Mouse (Mus musculus) ovary, postnatal 14 days (tissue): ENCODE measurements at regions not wholly inside any gene's neighbourhood (a gene's known extent, or its start where the extent isn't known, plus 50 kb on each side); places are given as distances from the start of the nearest gene placed in this dataset.

ENCODE experiments used
- DNase-seq: peaks from one replicate; pipeline ENCODE4 v3.0.0; 2022; ENCODE audit warnings: low spot score

GRCm38 (mm10) chr3:128113209-128113608, 217.1 kb upstream of the Fam241a start:
- no peak for DNase-seq

DNA sequence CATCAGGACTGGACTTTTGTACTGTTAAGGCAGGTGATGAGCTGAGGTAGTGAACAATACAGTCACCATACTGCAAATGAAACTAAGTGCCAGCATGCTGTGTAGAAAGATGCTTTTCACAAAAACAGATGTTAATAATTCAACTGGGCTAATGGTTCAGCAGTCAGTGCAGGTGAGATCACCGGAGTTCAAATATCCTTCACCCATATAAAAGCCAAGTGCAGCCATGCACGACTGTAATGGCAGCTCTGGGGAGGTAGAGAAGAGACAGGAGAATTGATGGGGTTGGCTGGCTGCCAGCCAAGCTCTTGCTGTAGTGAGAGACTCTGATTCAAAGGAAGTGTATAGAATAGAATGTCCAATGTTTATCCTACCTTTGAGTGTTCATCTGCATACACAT, 214.3 kb upstream of the Fam241a start:
- DNase-seq = no peak

GRCm38 (mm10) chr3:128104516-128104915, 208.4 kb upstream of the Fam241a start:
- DNase-seq = no peak

DNA sequence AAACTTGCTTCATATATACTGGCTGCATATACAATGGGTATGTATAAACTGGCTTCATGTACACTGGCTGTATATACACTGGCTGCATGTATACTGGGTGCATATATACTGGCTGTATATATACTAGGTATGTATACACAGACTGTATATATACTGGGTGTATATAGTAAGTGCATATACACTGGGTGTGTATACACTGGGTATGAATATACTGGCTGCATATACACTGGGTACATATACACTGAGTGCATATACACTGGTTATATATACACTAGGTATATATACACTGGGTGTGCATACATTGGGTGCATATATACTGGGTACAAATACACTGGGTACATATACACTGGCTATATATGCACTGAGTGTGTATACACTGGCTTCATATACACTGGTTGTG, 196.9 kb upstream of the Fam241a start:
- DNase-seq = no peak

GRCm38 (mm10) chr3:128088207-128088606, 192.1 kb upstream of the Fam241a start:
- peak; percentile 10 for DNase-seq

DNA sequence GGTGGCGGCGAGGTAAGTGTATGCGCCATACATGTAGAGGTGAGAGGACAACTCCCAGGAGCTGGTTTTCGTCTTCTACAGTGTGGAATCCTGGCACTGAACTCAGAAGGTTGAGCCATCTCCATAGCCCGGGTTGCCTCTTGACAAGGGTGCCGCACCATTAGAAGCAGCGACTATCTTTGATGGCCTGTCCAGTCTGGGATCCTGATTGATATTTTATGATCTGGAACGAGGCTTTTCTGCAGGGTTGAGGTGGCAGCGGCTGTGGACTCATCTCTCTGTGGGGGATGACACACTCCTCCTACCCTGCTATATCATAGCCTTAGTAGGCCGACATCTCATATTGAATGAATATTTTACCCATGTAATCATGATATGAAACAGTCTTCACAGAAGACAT, 191.0 kb upstream of the Fam241a start:
- DNase-seq = no peak

- DNase-seq = no peak
Measured at GRCm38 (mm10) chr3:128082463-128082862, 186.3 kb upstream of the Fam241a start.

DNA sequence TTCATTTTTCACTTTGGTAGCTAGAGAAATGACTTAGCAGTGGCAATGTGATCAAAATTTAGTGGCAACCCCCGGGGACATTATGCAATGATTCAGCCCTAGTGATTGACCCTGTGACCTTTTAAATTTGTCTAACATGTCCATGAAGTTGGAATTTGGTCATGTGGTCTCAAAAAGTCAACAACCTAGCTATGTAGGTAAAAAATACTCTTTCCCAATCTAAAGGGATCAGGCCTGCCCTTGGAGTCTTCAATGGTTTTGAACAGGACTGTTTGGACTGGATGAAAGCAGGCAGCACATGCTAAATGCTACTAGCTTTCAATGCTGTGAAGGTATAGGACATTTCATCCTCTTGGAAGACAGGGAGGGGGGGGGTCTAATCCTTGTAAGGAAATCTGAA, 185.3 kb upstream of the Fam241a start:
- DNase-seq = no peak

- DNase-seq = no peak
Measured at GRCm38 (mm10) chr3:128067861-128068260, 171.7 kb upstream of the Fam241a start.

DNA sequence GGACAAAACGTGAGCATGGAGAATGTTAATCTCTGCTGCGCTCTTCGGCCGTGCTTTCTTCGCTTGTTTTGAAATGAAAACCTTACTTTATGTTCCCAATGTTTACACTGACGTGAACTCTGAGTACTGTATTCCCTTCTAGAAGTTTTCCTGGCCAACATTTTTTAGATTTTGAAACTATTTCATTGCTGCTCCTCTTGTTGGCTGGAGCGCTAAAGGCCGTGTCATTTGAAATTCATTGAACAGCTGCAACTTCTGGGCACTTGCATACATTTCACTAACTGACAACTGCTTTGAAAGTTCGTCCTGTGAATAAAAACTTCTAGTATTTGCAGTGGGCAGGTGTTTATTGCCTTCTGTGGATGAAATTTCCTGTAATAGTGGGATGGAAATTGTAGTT, 157.9 kb upstream of the Fam241a start:
- DNase-seq = no peak

DNA sequence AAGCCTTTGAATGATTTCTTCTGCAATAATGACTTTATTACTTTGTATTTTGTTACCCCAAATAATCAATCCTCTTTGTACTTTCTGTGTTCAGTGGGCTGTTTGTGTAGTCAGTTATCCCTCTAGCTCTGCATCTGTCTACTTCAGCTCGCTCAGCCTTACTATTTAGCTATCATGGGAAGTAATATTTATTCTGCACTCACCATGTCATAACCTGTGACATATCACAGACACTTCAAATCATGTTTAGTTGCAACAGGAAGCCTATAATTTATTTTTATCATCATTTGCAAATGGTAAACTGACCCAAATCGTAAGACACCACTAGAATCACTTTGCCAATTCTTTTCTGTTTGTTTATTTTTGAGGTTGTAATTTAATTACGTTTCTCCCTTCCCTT, 147.6 kb upstream of the Fam241a start:
- DNase-seq = no peak

GRCm38 (mm10) chr3:128040407-128041115, 144.4 kb upstream of the Fam241a start:
- no peak for DNase-seq

DNA sequence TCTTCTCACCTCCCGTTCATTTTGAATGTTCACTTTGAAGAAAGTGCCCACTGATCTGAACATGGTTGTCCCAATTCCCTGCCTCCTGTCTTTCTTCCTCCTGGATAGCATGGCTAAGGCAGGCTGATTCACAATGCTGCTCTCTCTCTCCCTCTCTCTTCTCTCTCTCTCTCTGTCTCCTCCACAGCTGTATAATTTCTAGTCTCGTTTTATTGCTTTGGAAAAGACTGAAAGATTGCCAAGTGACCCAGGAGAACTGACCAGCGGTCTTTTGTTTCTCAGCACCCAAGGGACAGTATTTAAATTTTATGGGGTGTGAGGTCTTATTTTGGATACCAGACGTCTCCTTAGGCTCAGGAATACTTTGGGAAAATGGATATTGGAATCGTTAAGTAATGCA, 143.1 kb upstream of the Fam241a start:
- DNase-seq = no peak

DNA sequence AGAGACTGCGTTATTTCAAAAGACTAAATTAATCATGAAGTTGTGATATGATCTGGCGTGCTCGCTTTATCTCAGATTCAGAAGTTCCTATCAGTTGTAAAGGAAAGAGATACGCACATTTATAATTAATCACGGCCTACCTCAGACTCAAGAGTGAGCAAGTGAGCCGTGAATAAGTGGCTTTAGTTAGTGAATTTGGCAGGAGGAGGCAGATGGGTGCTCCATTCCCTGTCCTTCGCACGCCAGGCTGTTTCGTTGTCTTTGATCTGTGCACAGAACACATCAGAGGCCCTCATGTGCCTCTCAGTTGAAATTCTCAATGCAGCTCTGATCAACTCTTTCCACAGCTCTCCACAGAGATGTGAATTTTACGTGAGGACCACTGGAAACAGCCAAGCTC, 140.4 kb upstream of the Fam241a start:
- DNase-seq = no peak

GRCm38 (mm10) chr3:128030352-128030751, 134.2 kb upstream of the Fam241a start:
- no peak for DNase-seq

DNA sequence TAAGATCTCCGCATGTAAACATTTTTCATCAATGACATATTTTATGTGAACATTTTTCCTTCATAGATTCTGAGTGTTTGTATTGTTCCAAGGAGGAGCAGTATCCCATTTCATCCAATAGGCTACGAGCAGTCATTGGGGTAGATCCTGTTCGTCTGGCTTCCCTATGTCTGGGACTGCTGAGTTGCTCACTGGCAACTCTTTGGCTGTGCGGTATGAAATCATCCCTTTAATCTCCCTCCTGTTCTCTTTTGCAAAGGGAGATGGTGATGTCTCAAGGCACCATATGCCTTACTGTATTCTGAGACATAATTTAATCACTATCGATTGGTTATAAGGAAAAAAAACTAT, 133.4 kb upstream of the Fam241a start:
- DNase-seq = no peak

- DNase-seq = no peak
Measured at GRCm38 (mm10) chr3:128028856-128029564, 132.9 kb upstream of the Fam241a start.

DNA sequence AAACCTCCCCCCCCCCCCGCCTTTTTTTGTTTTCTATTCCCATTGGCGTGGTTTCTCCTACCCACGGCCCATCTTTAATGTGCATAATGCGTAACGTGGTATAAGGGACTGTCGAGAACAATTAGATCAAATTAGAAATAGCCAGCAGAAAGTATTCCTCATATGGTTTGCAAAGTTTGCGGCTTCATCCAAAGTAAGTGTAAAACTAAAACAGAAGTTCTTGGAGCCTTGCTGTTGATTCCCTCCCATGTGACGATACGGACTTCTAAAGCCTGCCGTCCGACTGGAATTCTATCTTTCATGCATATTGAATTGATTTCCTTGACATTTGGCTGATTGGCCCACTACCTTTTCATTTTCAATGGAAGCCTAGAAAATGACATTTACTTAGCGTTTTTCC, 128.7 kb upstream of the Fam241a start:
- no peak for DNase-seq

DNA sequence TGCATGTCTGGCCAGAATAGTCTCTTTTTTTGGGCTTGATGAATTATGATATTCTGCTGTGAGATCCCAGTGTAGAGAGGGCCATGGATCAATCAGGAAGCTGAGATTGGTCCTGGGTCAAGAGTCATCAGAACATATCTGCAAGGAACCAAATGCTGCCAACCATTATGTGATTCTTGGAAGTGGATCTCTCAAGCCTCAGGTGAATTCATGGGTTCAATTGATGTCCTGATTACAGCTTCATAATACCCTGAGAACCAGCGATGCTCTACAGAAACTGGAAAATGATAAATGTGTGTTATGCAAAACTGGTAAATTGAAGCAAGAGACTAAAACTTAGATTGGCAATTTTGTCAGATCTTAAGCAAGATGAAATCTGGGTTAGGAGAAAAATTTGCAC, 118.8 kb upstream of the Fam241a start:
- DNase-seq = no peak

DNA sequence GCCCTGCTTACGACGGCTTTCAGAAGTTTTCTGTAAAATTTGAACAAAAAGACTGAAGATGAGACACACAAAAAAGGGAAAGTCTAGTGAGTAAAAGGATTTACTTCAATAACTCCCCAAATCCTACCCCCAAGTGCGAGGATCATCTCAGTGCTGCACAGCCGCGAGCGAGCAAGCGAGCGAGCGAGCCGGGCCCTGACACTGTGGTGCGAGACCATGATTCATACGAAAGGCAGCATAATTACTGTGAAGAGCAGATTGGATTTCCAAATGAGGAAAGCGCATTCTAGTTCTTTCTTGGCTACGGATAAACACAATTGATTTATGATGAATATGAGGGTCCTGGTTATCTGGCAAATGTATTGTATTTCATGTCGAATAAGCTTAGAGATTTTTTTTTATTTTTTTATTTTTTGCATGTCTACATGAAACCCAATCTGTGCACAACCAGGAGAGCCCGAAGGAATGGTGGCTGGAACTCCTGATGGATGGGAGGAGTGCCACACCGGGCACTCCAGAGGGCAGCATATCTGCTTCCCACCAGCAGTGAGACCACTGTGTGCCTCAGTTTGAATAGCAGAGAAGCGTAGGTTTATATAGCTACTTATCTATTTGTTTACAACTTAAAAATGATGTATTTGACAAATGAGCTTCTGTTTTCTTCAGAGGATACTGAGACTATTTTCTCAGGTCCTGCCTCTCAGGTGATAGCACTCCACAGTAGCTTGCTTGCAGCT, 106.9 kb upstream of the Fam241a start:
- DNase-seq = no peak

DNA sequence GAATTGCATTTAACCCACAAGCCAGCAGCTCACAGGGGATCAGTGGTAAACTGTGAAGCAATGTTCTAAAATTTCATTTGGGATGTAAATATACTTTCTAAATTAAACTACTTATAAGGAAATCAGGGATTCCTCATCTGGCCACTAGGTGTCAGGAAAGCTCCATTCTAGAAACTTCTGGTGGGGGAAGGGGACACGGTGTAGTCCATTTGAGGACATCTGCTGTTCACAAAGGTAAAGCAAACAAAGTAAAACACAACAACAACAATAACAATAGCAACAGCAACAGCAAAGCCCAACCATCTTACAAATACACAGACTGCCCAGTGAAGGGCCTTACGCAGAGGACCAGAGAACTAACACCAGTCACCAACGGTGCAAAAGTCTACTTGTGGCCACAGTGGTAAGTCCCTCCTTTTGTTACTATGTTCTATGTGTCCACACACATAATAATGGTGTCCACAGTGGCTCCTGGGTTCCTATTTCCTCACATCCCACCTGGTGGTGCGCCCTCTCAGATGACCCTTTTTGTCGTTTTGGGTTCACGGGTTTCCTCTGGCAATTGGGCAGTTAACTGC, 105.9 kb upstream of the Fam241a start:
- peak; percentile 42 for DNase-seq

DNA sequence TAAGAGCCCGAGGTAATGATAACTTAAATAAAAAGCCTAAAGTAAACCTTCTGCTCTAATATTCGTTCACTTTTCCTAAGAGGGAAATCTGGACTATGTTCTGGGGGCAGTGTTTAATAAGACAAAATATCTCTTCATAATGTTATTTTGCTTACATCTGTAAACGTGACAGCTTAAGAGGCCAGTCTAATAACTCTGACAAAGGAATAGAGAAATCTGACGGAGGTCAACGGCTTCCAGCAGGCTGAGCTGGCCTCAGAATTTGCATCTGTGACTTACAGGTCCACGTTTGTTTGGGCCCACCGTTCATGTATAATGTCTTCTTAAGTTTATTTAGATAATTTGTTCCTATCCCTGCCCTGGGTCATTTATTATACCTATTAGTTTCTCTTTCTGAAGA, 99.6 kb upstream of the Fam241a start:
- no peak for DNase-seq

GRCm38 (mm10) chr3:127987583-127987982, 91.5 kb upstream of the Fam241a start:
- no peak for DNase-seq
